Mouse (Mus musculus) hindbrain, embryonic 15.5 days (tissue): Measurements from ENCODE around the gene Sorcs2. TPM values are rescaled to one million over a fixed set of nuclear protein-coding genes. Genes with fewer than 3 reads are reported as not detected.

ENCODE experiments used
- ATAC-seq: fragments of 200-750 bp; cut with Nextera tagmentation; 2 replicates; pipeline ENCODE4 v1.8.0; 2017; ENCODE audit warnings: low read depth, moderate number of reproducible peaks, moderate TSS enrichment; ENCODE audit not compliant: low FRiP score
- H3K27ac ChIP-seq: fragments of 300-500 bp; sonication (generic); replicated peaks from 2 replicates; pipeline ENCODE4 v1.5.1; 2015; ENCODE audit warnings: mild to moderate bottlenecking, inconsistent platforms
- H3K27me3 ChIP-seq: fragments of 300-500 bp; sonication (generic); 2 replicates; pipeline ENCODE4 v1.6.1; 2015; ENCODE audit warnings: control low read depth, inconsistent platforms
- H3K36me3 ChIP-seq: fragments of 300-500 bp; sonication (generic); 2 replicates; pipeline ENCODE4 v1.6.1; 2015; ENCODE audit warnings: control low read depth, inconsistent platforms
- H3K4me1 ChIP-seq: fragments of 300-500 bp; sonication (generic); replicated peaks from 2 replicates; pipeline ENCODE4 v1.6.1; 2015; ENCODE audit warnings: control low read depth, inconsistent platforms
- H3K4me2 ChIP-seq: fragments of 300-500 bp; sonication (generic); 2 replicates; pipeline ENCODE4 v1.6.1; 2015; ENCODE audit warnings: moderate library complexity, mild to moderate bottlenecking, inconsistent platforms
- H3K4me3 ChIP-seq: fragments of 300-500 bp; sonication (generic); 2 replicates; pipeline ENCODE4 v1.5.1; 2015; ENCODE audit warnings: mild to moderate bottlenecking, inconsistent platforms
- H3K9ac ChIP-seq: fragments of 300-500 bp; sonication (generic); 2 replicates; pipeline ENCODE4 v1.6.1; 2015; ENCODE audit warnings: inconsistent platforms
- H3K9me3 ChIP-seq: fragments of 300-500 bp; sonication (generic); 2 replicates; pipeline ENCODE4 v1.6.1; 2016; ENCODE audit warnings: control low read depth, inconsistent platforms
- WGBS: fragments of 180-500 bp; shearing (Covaris S2); methylation state at CpG from one replicate; pipeline ENCODE4 v1.1.7; 2015; 5-methylcytosine and 5-hydroxymethylcytosine counted together
- microRNA-seq: library from miRNA; unstranded; fragments of <30 nt; microRNA quantifications from one replicate; pipeline ENCODE4, GENCODE M21; 2016
- polyA plus RNA-seq: library from polyadenylated mRNA; unstranded; fragments of >200 nt; fragmentation: Nextera tagmentation; extraction: Ambion mirVana; gene quantifications from 2 replicates; pipeline ENCODE4 v1.2.1, GENCODE M21; 2015

Gene Sorcs2
- polyA plus RNA-seq, 1 experiment from 2014 or later: 15.4 TPM

DNA sequence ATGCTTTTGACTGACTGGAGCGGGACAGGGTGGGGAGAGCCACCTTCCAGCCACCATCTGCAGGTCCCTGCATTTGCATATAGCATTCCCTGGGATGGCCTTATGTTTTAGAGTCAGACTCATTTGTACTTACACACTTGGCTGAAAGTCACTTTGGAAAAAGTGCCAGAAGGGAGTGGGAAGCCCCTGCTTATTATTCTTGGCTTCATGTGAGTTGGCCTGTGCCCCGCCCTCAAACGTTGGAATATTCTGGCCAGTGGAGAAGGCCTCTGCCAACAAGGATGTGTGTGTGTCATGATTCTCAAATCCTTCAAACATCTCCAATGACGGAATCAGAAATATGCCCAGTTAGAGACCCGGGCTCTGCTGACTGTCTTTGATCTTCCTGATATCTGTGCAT is 416.6 kb downstream of the Sorcs2 start:
- Histone ChIP-seq H3K36me3 (peaks cover 45% of the 10 kb centered on the region), H3K27ac (no peak overlapping the region), H3K4me2 (no peak overlapping the region), H3K9me3 (no peaks in the 10 kb centered on the region), H3K9ac (no peak overlapping the region), H3K4me3 (no peak overlapping the region), H3K27me3 (no peaks in the 10 kb centered on the region), H3K4me1 (no peaks in the 10 kb centered on the region)
- 81% methylated on average over 5 of the region's 5 CpGs for WGBS
- no peak for ATAC-seq

DNA sequence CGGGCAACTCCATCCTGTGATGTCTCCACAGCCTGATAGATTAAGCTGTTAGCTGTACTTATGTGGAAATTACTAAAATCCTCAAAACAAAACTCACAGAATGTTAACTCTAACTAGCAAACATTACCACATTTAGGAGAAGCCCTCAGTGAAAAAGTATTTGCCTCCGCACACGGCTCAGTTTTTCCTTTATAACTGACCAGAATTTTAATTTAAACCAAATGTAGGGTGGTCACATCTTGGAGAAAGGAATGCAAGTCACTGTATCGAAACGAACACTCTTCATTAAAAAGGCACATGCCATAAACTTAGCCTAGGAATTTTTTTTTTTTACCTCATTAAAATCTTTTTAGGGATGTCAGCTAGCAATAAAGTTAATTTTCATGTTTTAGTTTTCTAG is 417.4 kb downstream of the Sorcs2 start:
- ATAC-seq: no peak
- H3K9me3 ChIP-seq: no peaks in the 10 kb centered on the region
- H3K9ac ChIP-seq: no peak overlapping the region
- H3K36me3 ChIP-seq: peaks cover 45% of the 10 kb centered on the region
- H3K4me1 ChIP-seq: no peaks in the 10 kb centered on the region
- no peak overlapping the region for H3K27ac ChIP-seq
- WGBS: 88% methylated on average over 5 of the region's 5 CpGs
- no peak overlapping the region for H3K4me2 ChIP-seq
- no peak overlapping the region for H3K4me3 ChIP-seq
- H3K27me3 ChIP-seq: no peaks in the 10 kb centered on the region

DNA sequence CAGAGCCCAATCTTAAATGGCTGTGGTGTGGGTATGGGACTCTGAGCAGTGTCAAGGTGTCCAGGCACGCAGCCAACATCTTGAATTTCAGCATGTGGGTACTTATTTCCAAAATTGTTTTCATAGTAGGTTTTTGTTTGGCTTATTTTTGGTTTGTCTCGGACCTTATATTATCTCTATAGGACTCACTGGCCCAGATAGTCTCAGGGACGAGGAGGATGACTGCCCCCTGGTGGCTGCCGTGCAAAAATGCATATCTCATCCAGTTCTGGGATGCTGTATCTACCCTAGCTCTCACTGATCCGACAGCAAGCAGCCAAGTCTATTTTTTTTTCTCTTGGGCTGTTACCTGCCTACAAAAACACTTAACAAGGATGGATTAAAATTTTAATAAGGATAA is 422.3 kb downstream of the Sorcs2 start:
- peak; percentile 70; the same call in 1 of the 2 replicates for ATAC-seq
- Histone ChIP-seq H3K27ac (no peak overlapping the region), H3K4me1 (peaks cover 7% of the 10 kb centered on the region), H3K9ac (no peak overlapping the region), H3K4me2 (no peak overlapping the region), H3K27me3 (no peaks in the 10 kb centered on the region), H3K4me3 (no peak overlapping the region), H3K9me3 (no peaks in the 10 kb centered on the region), H3K36me3 (peaks cover 45% of the 10 kb centered on the region)
- 10% methylated on average over 5 of the region's 5 CpGs for WGBS

DNA sequence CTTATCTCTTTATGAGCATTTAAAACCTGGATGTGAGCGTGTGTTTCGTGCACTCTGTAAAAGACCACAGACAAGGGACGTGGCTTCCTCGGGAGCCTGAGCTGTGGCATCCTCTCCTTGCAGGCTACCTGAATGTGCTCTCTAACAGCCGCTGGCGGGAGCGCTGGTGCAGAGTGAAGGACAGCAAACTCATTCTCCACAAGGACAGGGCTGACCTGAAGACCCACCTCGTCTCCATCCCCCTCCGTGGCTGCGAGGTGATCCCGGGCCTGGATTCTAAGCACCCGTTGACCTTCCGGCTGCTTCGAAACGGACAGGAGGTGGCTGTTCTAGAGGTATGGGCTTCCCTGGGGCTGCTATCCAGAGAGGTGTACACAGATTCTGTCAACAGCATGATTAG is 423.7 kb downstream of the Sorcs2 start:
- WGBS: 85% methylated on average over 15 of the region's 15 CpGs
- H3K4me1 ChIP-seq: peaks cover 16% of the 10 kb centered on the region
- no peak overlapping the region for H3K4me2 ChIP-seq
- H3K9ac ChIP-seq: no peak overlapping the region
- H3K27me3 ChIP-seq: no peaks in the 10 kb centered on the region
- H3K36me3 ChIP-seq: peaks cover 44% of the 10 kb centered on the region
- no peak overlapping the region for H3K27ac ChIP-seq
- no peaks in the 10 kb centered on the region for H3K9me3 ChIP-seq
- no peak for ATAC-seq
- no peak overlapping the region for H3K4me3 ChIP-seq

DNA sequence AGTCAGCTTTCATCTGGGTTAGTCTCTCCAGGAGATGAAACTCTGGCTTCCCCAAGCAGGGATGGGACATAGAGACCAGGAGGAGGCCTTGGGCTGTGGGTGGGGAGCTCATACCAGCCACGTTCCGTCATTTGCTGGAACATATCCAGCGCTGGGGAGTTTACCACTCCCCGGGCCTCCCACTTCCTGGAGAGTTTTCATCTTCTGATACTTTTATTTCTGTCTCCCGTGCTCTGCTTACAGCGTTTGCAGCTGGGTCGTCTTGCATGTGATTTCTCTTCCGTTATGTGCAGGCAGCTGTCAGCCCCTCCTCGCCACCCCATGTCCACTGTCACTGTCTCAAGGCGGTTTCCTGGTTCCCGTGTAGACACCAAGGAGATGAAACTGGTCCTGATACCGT is 424.1 kb downstream of the Sorcs2 start:
- no peak for ATAC-seq
- 76% methylated on average over 12 of the region's 12 CpGs for WGBS
- Histone ChIP-seq H3K4me2 (no peak overlapping the region), H3K9ac (no peak overlapping the region), H3K4me3 (no peak overlapping the region), H3K27me3 (no peaks in the 10 kb centered on the region), H3K36me3 (peaks cover 43% of the 10 kb centered on the region), H3K4me1 (peaks cover 16% of the 10 kb centered on the region), H3K9me3 (no peaks in the 10 kb centered on the region), H3K27ac (no peak overlapping the region)

DNA sequence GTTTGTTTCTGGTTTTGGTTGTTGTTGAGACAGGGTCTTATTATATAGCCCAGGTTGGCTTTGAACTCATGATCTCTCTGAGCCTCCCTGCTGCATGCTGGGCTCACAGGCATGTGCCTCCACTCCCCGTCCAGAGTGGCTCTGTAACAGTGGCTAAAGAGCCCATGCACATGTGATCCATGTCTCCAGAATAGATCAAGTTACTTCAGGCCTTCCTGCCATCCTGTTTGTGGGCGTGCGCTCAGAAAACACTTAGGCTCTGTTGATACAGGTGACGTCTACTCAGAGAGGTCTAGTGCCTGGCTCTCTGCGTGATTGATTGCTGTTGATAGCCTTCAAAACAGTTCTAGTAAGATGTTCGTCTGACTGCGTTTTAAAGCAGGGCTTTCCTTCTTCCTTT is 425.2 kb downstream of the Sorcs2 start:
- peaks cover 41% of the 10 kb centered on the region for H3K36me3 ChIP-seq
- no peak for ATAC-seq
- no peaks in the 10 kb centered on the region for H3K9me3 ChIP-seq
- H3K9ac ChIP-seq: no peak overlapping the region
- 80% methylated on average over 7 of the region's 7 CpGs for WGBS
- H3K4me1 ChIP-seq: peaks cover 16% of the 10 kb centered on the region
- no peak overlapping the region for H3K4me3 ChIP-seq
- no peak overlapping the region for H3K27ac ChIP-seq
- no peaks in the 10 kb centered on the region for H3K27me3 ChIP-seq
- H3K4me2 ChIP-seq: no peak overlapping the region

DNA sequence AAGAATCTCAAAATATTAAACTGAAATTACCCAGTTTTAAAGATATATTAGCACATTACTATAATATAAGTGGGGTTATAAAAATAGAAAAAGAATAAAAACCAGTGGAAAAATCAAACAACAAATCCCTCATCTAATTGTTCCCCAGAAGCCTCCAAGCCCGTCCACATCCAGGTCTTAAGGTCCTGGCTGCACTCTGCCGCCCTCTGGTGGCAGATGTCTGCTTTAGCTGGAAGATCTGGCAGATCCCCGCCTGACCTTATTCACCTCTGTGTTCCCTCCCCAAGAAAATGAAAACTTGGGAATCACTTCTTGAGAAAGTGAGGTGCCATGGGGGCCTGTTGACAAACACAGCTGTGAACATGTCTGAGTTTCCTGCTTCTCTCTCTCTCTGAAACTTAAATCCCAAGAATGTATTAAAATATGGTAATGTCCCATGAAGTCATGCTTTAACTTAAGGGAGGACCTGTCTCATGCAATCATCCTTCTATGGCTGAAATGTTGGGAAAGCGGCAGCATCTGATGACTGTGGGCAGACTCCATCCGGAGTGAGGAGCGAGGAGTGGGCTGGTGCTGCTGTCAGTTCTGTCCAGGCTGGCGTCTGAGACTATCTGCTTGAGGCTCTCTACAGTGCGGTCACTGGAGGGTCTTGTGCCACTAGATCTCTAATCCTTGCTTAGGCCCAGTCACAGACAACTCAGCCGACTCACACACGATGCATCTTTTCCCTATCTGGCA is 425.9 kb downstream of the Sorcs2 start:
- WGBS: 60% methylated on average over 10 of the region's 10 CpGs
- Histone ChIP-seq H3K9me3 (no peaks in the 10 kb centered on the region), H3K27ac (no peak overlapping the region), H3K36me3 (peaks cover 34% of the 10 kb centered on the region), H3K27me3 (no peaks in the 10 kb centered on the region), H3K9ac (no peak overlapping the region), H3K4me2 (no peak overlapping the region), H3K4me1 (peaks cover 16% of the 10 kb centered on the region), H3K4me3 (no peak overlapping the region)
- ATAC-seq: no peak

DNA sequence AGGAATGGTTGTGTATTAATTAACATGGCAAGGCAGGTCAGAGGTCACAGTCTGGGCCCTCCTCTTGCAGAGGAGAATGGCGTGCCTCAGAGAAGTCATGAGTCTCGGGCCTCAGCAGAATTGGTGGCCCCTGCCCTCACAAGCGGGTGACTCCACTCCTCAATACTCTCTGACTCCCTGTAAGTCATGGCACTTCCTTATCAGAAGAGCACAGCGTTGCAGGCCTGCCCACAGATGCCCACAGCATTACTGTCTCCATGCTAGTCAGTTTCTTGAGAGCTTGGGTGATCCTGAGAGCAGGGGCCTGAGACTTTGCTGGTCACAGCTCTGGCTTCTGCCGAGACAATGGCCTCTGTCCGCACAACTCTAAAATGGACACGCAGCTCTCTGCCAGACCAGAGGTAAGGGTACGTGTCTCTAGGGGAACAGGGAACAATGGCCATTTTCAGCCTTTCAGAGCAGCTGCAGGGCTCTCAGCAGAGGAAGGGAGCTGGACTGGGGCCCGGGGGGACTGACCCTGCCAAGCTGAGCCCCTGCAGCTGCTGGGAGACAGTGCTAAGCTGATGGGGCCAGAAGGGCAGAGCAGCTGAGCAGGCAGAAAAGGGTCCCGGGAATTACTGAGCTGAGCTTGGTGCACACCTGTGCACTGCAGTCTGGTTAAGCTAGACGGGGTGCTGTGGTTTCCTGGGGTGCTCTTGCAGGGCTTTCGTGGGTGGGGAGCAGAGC is 427.4 kb downstream of the Sorcs2 start:
- WGBS: 25% methylated on average over 12 of the region's 12 CpGs
- H3K36me3 ChIP-seq: peaks cover 34% of the 10 kb centered on the region
- H3K4me2 ChIP-seq: no peak overlapping the region
- no peak overlapping the region for H3K9ac ChIP-seq
- H3K27ac ChIP-seq: peak overlapping the region; percentile 65
- H3K4me3 ChIP-seq: no peak overlapping the region
- no peaks in the 10 kb centered on the region for H3K27me3 ChIP-seq
- peak; percentile 71 for ATAC-seq
- H3K4me1 ChIP-seq: peaks cover 16% of the 10 kb centered on the region
- no peaks in the 10 kb centered on the region for H3K9me3 ChIP-seq

DNA sequence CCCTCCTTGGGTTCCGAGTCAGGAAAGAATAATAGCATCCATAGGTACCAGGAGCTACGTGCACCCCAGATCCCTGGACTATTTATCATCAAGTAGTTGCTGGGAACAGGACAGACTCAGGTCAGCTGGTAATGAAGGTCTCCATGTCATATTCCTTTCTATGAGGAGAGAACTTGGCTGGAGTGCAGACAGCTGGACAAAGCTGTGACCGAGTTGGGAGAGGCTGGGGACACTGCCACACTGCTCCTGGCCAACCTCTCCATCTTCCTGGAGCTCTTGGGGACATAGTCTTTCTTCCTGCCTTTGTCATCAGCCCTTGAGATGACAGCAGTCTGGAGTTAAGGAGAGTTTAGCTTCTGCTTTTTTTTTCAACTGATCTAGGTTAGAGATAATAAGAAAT is 428.1 kb downstream of the Sorcs2 start:
- H3K36me3 ChIP-seq: peaks cover 37% of the 10 kb centered on the region
- H3K9ac ChIP-seq: no peak overlapping the region
- no peak for ATAC-seq
- H3K4me1 ChIP-seq: peaks cover 16% of the 10 kb centered on the region
- H3K9me3 ChIP-seq: no peaks in the 10 kb centered on the region
- no peak overlapping the region for H3K4me2 ChIP-seq
- H3K27me3 ChIP-seq: no peaks in the 10 kb centered on the region
- no peak overlapping the region for H3K4me3 ChIP-seq
- no peak overlapping the region for H3K27ac ChIP-seq
- WGBS: 62% methylated on average over 3 of the region's 3 CpGs

Small RNA genes lying within 50 kb of the gene (microRNA-seq; reads per million reads assigned to microRNA genes)
- gene Mir7689: 47.3 reads per million, percentile 42 among the genes with 10 or more reads in this experiment

Other genes with a start within 250 kb of the Sorcs2 start
- gene Psapl1, start 194.1 kb downstream of the Sorcs2 start, polyA plus RNA-seq: 0.07 TPM in 1 of 2 replicates, not detected in the other
- gene Grpel1, start 66.9 kb upstream of the Sorcs2 start, polyA plus RNA-seq: 42.0 and 42.2 TPM in 2 replicates
- 2.6 and 3.4 TPM in 2 replicates for gene Tada2b, start 86.1 kb upstream of the Sorcs2 start, polyA plus RNA-seq
- gene Ccdc96, start 86.4 kb upstream of the Sorcs2 start, polyA plus RNA-seq: 3.3 and 3.5 TPM in 2 replicates
- 63.1 and 67.5 TPM in 2 replicates for gene Tbc1d14, start 195.1 kb upstream of the Sorcs2 start, polyA plus RNA-seq